In the genomic region with DNA sequence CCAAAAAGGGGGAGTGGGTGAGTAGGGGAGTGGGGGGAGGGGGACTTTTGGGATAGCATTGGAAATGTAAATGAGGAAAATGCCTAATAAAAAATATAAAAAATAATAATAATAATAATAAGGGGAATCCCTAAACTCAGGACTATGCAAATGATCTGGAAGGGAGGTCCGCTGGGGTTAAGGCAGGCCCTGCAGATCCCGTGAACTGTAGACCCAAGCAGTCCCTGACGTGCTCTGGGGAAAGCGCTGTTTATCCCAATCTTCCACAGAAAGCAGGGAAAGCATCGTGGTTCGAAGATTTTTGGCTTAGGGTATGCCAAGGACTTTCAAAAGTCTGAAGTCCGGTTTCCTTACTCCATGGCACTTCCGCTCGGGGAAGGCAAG, we compare ENCODE assay signal across 10 mouse cellular contexts. TPM values are rescaled to one million over a fixed set of nuclear protein-coding genes. Genes with fewer than 3 reads are reported as not detected.
DNase-seq lines count a peak whose midpoint lies in the region; ATAC-seq lines count a peak whose summit lies in the region.
"Had no signal": no experiment of that assay in that cellular context is flagged by ENCODE, and none has a peak within 500 bp of the region (broad histone marks: within the 10 kb centered on the region; RNA-seq: fewer than 3 reads in every experiment).

No protein-coding gene starts in this region.

- ATAC-seq in kidney, embryonic 14.5 days (ENCODE audit: low FRiP score, low TSS enrichment), result peak; percentile 76; the same call in 1 of the 2 replicates
- ATAC-seq in embryonic facial prominence, embryonic 12.5 days (ENCODE audit: insufficient number of reproducible peaks, insufficient read depth, low FRiP score, low TSS enrichment), result no peak
- peak; percentile 82 for ATAC-seq in hindbrain, embryonic 15.5 days (ENCODE audit: low FRiP score, low read depth)
- ATAC-seq in midbrain, embryonic 14.5 days (ENCODE audit: low FRiP score, low TSS enrichment), result no peak; the same call in 1 of the 2 replicates
- ATAC-seq in megakaryocyte, adult 5-6 weeks (ENCODE audit: poor library complexity, severe bottlenecking), result no peak

- H3K9ac ChIP-seq in kidney, embryonic 14.5 days (ENCODE audit: low read depth, low read length), result peak overlapping the region; percentile 75; the same call in 1 of the 2 replicates
- H3K9ac ChIP-seq in embryonic facial prominence, embryonic 12.5 days, result peak overlapping the region; percentile 59
- H3K9ac ChIP-seq in hindbrain, embryonic 15.5 days, result peak overlapping the region; percentile 72
- 0 out of 2 replicates have a peak overlapping the region, but pooled peaks have one; percentile 26 for H3K9ac ChIP-seq in midbrain, embryonic 14.5 days (replicated peaks; ENCODE audit: low read length)

- H3K36me3 ChIP-seq in kidney, embryonic 14.5 days (ENCODE audit: control insufficient read depth, insufficient read depth, low read length), result peaks cover 20% of the 10 kb centered on the region
- H3K36me3 ChIP-seq in embryonic facial prominence, embryonic 12.5 days, result peaks cover 24% of the 10 kb centered on the region
- H3K36me3 ChIP-seq in hindbrain, embryonic 15.5 days, result peaks cover 29% of the 10 kb centered on the region
- peaks cover 24% of the 10 kb centered on the region for H3K36me3 ChIP-seq in midbrain, embryonic 14.5 days (ENCODE audit: control insufficient read depth, insufficient read depth, low read length)

- peaks cover 30% of the 10 kb centered on the region for H3K9me3 ChIP-seq in kidney, embryonic 14.5 days (ENCODE audit: control insufficient read depth, low read length)
- H3K9me3 ChIP-seq in embryonic facial prominence, embryonic 12.5 days, result peaks cover 20% of the 10 kb centered on the region
- peaks cover 22% of the 10 kb centered on the region for H3K9me3 ChIP-seq in hindbrain, embryonic 15.5 days
- peaks cover 24% of the 10 kb centered on the region for H3K9me3 ChIP-seq in midbrain, embryonic 14.5 days (ENCODE audit: control insufficient read depth, low read length)

- 6% methylated on average over 9 of the region's 9 CpGs for WGBS in kidney, embryonic 14.5 days
- 3% methylated on average over 9 of the region's 9 CpGs for WGBS in embryonic facial prominence, embryonic 12.5 days
- WGBS in hindbrain, embryonic 15.5 days, result 2% methylated on average over 9 of the region's 9 CpGs
- WGBS in midbrain, embryonic 14.5 days, result 6% methylated on average over 9 of the region's 9 CpGs

- H3K4me2 ChIP-seq in kidney, embryonic 14.5 days (replicated peaks; ENCODE audit: low read depth, low read length), result peak overlapping the region; percentile 72
- H3K4me2 ChIP-seq in embryonic facial prominence, embryonic 12.5 days (replicated peaks), result peak overlapping the region; percentile 65
- peak overlapping the region; percentile 89 for H3K4me2 ChIP-seq in hindbrain, embryonic 15.5 days
- H3K4me2 ChIP-seq in midbrain, embryonic 14.5 days (ENCODE audit: low read length), result peak overlapping the region; percentile 62

- H3K4me3 ChIP-seq in kidney, embryonic 14.5 days (ENCODE audit: low read length), result peak overlapping the region; percentile 63
- peak overlapping the region; percentile 65 for H3K4me3 ChIP-seq in embryonic facial prominence, embryonic 12.5 days
- H3K4me3 ChIP-seq in hindbrain, embryonic 15.5 days, result peak overlapping the region; percentile 65
- peak overlapping the region; percentile 64 for H3K4me3 ChIP-seq in midbrain, embryonic 14.5 days (replicated peaks; ENCODE audit: low read depth, low read length)

- H3K27me3 ChIP-seq in kidney, embryonic 14.5 days (ENCODE audit: control insufficient read depth, insufficient read depth, low read length), result no peaks in the 10 kb centered on the region
- no peaks in the 10 kb centered on the region for H3K27me3 ChIP-seq in embryonic facial prominence, embryonic 12.5 days
- no peaks in the 10 kb centered on the region for H3K27me3 ChIP-seq in hindbrain, embryonic 15.5 days
- no peaks in the 10 kb centered on the region for H3K27me3 ChIP-seq in midbrain, embryonic 14.5 days (ENCODE audit: control insufficient read depth, insufficient read depth, low read length)

- H3K27ac ChIP-seq in kidney, embryonic 14.5 days (ENCODE audit: low read depth, low read length), result no peak overlapping the region; the same call in 1 of the 2 replicates
- peak overlapping the region; percentile 67; the same call in 1 of the 2 replicates for H3K27ac ChIP-seq in embryonic facial prominence, embryonic 12.5 days
- H3K27ac ChIP-seq in hindbrain, embryonic 15.5 days (replicated peaks), result peak overlapping the region; percentile 65
- H3K27ac ChIP-seq in midbrain, embryonic 14.5 days (replicated peaks; ENCODE audit: low read depth, low read length), result no peak overlapping the region

- no peak for DNase-seq in kidney, postnatal 25 days
- no peak for DNase-seq in midbrain, embryonic 14.5 days
- no peak for DNase-seq in cerebellum, adult 18-20 months
- no peak for DNase-seq in cerebellum, adult 11 months

- no peaks in the 10 kb centered on the region for H3K4me1 ChIP-seq in kidney, embryonic 14.5 days (ENCODE audit: control insufficient read depth, insufficient read depth, low read length)
- H3K4me1 ChIP-seq in embryonic facial prominence, embryonic 12.5 days, result peaks cover 3% of the 10 kb centered on the region
- peaks cover 5% of the 10 kb centered on the region for H3K4me1 ChIP-seq in hindbrain, embryonic 15.5 days (replicated peaks)
- peaks cover 4% of the 10 kb centered on the region; the same call in 1 of the 2 replicates for H3K4me1 ChIP-seq in midbrain, embryonic 14.5 days (ENCODE audit: control insufficient read depth, insufficient read depth, low read length)

RNA-seq across cellular contexts. Expression of gene Zfp112, which starts 0.3 kb away (rescaled TPM):
- polyA plus RNA-seq in kidney, embryonic 14.5 days (2014; fragmentation: Nextera tagmentation; extraction: Ambion mirVana), result 4.0 and 5.3 TPM in 2 replicates
- polyA plus RNA-seq in embryonic facial prominence, embryonic 12.5 days (2016; fragmentation: Nextera tagmentation; extraction: Ambion mirVana), result 9.1 and 9.8 TPM in 2 replicates
- 9.8 and 11.0 TPM in 2 replicates for polyA plus RNA-seq in hindbrain, embryonic 15.5 days (2015; fragmentation: Nextera tagmentation; extraction: Ambion mirVana)
- polyA plus RNA-seq in midbrain, embryonic 14.5 days (2014; fragmentation: Nextera tagmentation; extraction: Ambion mirVana), result 7.6 and 8.3 TPM in 2 replicates
- total RNA-seq in megakaryocyte, adult 5-6 weeks (2015), result 0.60 and 0.89 TPM in 2 replicates
- 0.29 and 0.81 TPM in 2 replicates for total RNA-seq in megakaryocyte, adult 5-6 weeks (2017)

RNA-seq across cellular contexts. Expression of gene Zfp235, which starts 22.2 kb away (rescaled TPM):
- 14.8 and 16.8 TPM in 2 replicates for polyA plus RNA-seq in kidney, embryonic 14.5 days (2014; fragmentation: Nextera tagmentation; extraction: Ambion mirVana)
- polyA plus RNA-seq in embryonic facial prominence, embryonic 12.5 days (2016; fragmentation: Nextera tagmentation; extraction: Ambion mirVana), result 18.3 and 18.4 TPM in 2 replicates
- polyA plus RNA-seq in hindbrain, embryonic 15.5 days (2015; fragmentation: Nextera tagmentation; extraction: Ambion mirVana), result 23.3 and 25.2 TPM in 2 replicates
- 25.5 and 26.5 TPM in 2 replicates for polyA plus RNA-seq in midbrain, embryonic 14.5 days (2014; fragmentation: Nextera tagmentation; extraction: Ambion mirVana)
- 4.5 and 8.1 TPM in 2 replicates for total RNA-seq in megakaryocyte, adult 5-6 weeks (2015)
- total RNA-seq in megakaryocyte, adult 5-6 weeks (2017), result 3.7 and 4.7 TPM in 2 replicates

RNA-seq across cellular contexts. Expression of gene Zfp180, which starts 30.0 kb away (rescaled TPM):
- polyA plus RNA-seq in kidney, embryonic 14.5 days (2014; fragmentation: Nextera tagmentation; extraction: Ambion mirVana), result 17.1 and 24.5 TPM in 2 replicates
- 27.4 and 27.7 TPM in 2 replicates for polyA plus RNA-seq in embryonic facial prominence, embryonic 12.5 days (2016; fragmentation: Nextera tagmentation; extraction: Ambion mirVana)
- polyA plus RNA-seq in hindbrain, embryonic 15.5 days (2015; fragmentation: Nextera tagmentation; extraction: Ambion mirVana), result 33.7 and 35.5 TPM in 2 replicates
- 34.1 and 41.6 TPM in 2 replicates for polyA plus RNA-seq in midbrain, embryonic 14.5 days (2014; fragmentation: Nextera tagmentation; extraction: Ambion mirVana)
- 14.0 and 14.8 TPM in 2 replicates for total RNA-seq in megakaryocyte, adult 5-6 weeks (2015)
- 15.7 and 18.7 TPM in 2 replicates for total RNA-seq in megakaryocyte, adult 5-6 weeks (2017)

RNA-seq across cellular contexts. Expression of gene Vmn1r183, which starts 58.7 kb away (rescaled TPM):
- not detected in 2 replicates for polyA plus RNA-seq in kidney, embryonic 14.5 days (2014; fragmentation: Nextera tagmentation; extraction: Ambion mirVana)
- polyA plus RNA-seq in embryonic facial prominence, embryonic 12.5 days (2016; fragmentation: Nextera tagmentation; extraction: Ambion mirVana), result not detected in 2 replicates
- not detected in 2 replicates for polyA plus RNA-seq in hindbrain, embryonic 15.5 days (2015; fragmentation: Nextera tagmentation; extraction: Ambion mirVana)
- polyA plus RNA-seq in midbrain, embryonic 14.5 days (2014; fragmentation: Nextera tagmentation; extraction: Ambion mirVana), result not detected in 2 replicates
- total RNA-seq in megakaryocyte, adult 5-6 weeks (2015), result not detected in 2 replicates
- total RNA-seq in megakaryocyte, adult 5-6 weeks (2017), result not detected in 2 replicates
- total RNA-seq: common myeloid progenitor, adult 5-6 weeks; layer of hippocampus, postnatal 10 days had no signal

Comparison
In these comparisons a context has a peak if more than half of its experiments do, and no peak if none do; other contexts are left out.
1. ATAC-seq: peak in kidney, embryonic 14.5 days (single experiment) and hindbrain, embryonic 15.5 days (single experiment); none in embryonic facial prominence, embryonic 12.5 days (single experiment), midbrain, embryonic 14.5 days (single experiment) and megakaryocyte, adult 5-6 weeks (single experiment).
2. H3K27ac ChIP-seq: peak in embryonic facial prominence, embryonic 12.5 days (single experiment) and hindbrain, embryonic 15.5 days (single experiment); none in kidney, embryonic 14.5 days (single experiment) and midbrain, embryonic 14.5 days (single experiment).
3. Peak in every context shown above with its lines, with median percentiles within 50 percentile points of each other: H3K4me2 ChIP-seq, H3K4me3 ChIP-seq and H3K9ac ChIP-seq.